ENCODE assay signal across 8 mouse cellular contexts in the genomic region with DNA sequence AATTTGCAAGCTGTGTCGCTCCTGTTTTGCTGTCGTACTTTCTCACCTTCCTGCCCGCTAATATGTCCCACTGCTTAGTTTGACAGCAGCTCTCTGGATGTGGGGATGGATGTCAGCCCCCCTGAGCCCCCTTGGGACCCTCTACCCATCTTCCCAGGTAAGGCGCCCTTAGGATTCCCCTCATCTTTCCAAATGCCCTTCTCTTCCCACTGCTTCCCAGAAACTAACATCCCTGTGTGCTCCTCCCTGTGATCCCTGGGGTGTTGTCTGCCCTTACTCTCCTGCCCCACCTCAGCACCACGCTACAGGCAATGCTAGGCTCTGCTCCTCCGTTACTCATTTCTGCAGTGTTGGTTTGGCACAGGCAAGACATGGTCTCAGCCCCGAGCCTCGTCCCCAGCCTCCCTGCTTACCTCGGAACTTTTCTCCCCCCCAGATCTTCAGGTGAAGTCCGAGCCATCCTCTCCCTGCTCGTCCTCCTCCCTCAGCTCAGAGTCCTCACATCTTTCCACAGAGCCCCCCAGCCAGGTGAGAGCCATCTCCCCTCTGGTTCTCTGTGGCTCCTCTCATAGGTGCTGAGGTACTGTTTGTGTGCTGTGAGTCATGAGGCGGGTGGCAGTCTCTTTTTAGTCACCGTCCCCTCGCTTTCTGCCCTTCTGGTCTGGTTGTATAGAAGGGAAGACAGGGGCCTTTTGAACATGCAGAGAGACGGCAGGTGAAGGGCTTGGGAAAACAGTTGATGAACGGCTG. TPM values are rescaled to one million over a fixed set of nuclear protein-coding genes. Genes with fewer than 3 reads are reported as not detected.
DNase-seq lines count a peak whose midpoint lies in the region; ATAC-seq and TF ChIP-seq lines count a peak whose summit lies in the region.

No protein-coding gene starts in this region.

- no peak for TF ChIP-seq RAD21 in CH12.LX (IDR thresholded peaks at IDR 0.05; ENCODE audit: low read depth, low read length)

- H3K79me2 ChIP-seq in CH12.LX (replicated peaks; ENCODE audit: control insufficient read depth, extremely low read depth, insufficient read depth, poor library complexity, severe bottlenecking): no peaks in the 10 kb centered on the region; the same call in 1 of the 2 replicates

- no peak for ATAC-seq in cerebellum, adult (ENCODE audit: insufficient number of reproducible peaks, low FRiP score, low TSS enrichment)
- no peak for ATAC-seq in forebrain, embryonic 14.5 days
- no peak for ATAC-seq in liver, embryonic 12.5 days

- H3K4me2 ChIP-seq in CH12.LX (ENCODE audit: insufficient read depth, low read depth, poor library complexity, severe bottlenecking): peak overlapping the region; percentile 85
- H3K4me2 ChIP-seq in forebrain, embryonic 14.5 days (ENCODE audit: low read length): peak overlapping the region; percentile 86
- peak overlapping the region; percentile 94 for H3K4me2 ChIP-seq in liver, embryonic 12.5 days

- peak overlapping the region in 1 of 3 experiments; percentile 94 for H3K4me3 ChIP-seq in CH12.LX (replicated peaks in 1 of 3; ENCODE audit: low read depth in 2 of 3, low read length in 2 of 3, poor library complexity in 1 of 3)
- peak overlapping the region; percentile 98; the same call in 1 of the 2 replicates for H3K4me3 ChIP-seq in forebrain, embryonic 14.5 days (ENCODE audit: low read depth, low read length)
- H3K4me3 ChIP-seq in liver, embryonic 12.5 days: peak overlapping the region; percentile 95

- TF ChIP-seq EP300 in CH12.LX (IDR thresholded peaks at IDR 0.05; ENCODE audit: low read length): no peak

- TF ChIP-seq CTCF in CH12.LX (conservative IDR thresholded peaks at IDR 0.05 in 1 of 2, IDR thresholded peaks at IDR 0.05 in 1 of 2; ENCODE audit: low read depth in 2 of 2, low read length in 2 of 2): no peak

- H3K27ac ChIP-seq in CH12.LX (ENCODE audit: insufficient read depth, low read depth): no peak overlapping the region
- no peak overlapping the region for H3K27ac ChIP-seq in forebrain, embryonic 14.5 days (ENCODE audit: low read depth, low read length)
- 0 out of 2 replicates have a peak overlapping the region, but pooled peaks have one; percentile 72 for H3K27ac ChIP-seq in liver, embryonic 12.5 days

- H3K4me1 ChIP-seq in CH12.LX (ENCODE audit: control insufficient read depth in 1 of 2, insufficient read depth in 2 of 2): peaks cover 16 to 45% of the 10 kb centered on the region in 2 experiments
- peaks cover 14% of the 10 kb centered on the region for H3K4me1 ChIP-seq in forebrain, embryonic 14.5 days (ENCODE audit: control insufficient read depth, insufficient read depth, low read length)
- H3K4me1 ChIP-seq in liver, embryonic 12.5 days: peaks cover 40% of the 10 kb centered on the region

- peak; percentile 23 for DNase-seq in cerebellum, adult 8-10 months
- no peak for DNase-seq in CH12.LX (ENCODE audit: extremely low read depth)
- no peak for DNase-seq in forebrain, embryonic 14.5 days (ENCODE audit: low spot score)
- DNase-seq in thymus, postnatal 14 days: no peak
- DNase-seq in urinary bladder, postnatal 14 days (ENCODE audit: low spot score): no peak
- DNase-seq in gastrocnemius, postnatal 25 days: no peak

- dilution Hi-C loops in CH12.LX (cut with MboI; ENCODE audit: extremely low pct_ligation_motif_present, extremely low pct_unique_long_range_greater_than_20kb, low sequenced_read_pairs): no loop called here

- no peaks in the 10 kb centered on the region for H3K9me3 ChIP-seq in CH12.LX (replicated peaks; ENCODE audit: low read length)
- H3K9me3 ChIP-seq in forebrain, embryonic 14.5 days (replicated peaks; ENCODE audit: control insufficient read depth, low read length): no peaks in the 10 kb centered on the region
- no peaks in the 10 kb centered on the region for H3K9me3 ChIP-seq in liver, embryonic 12.5 days (replicated peaks)

- no peak for TF ChIP-seq POLR2A in CH12.LX (IDR thresholded peaks at IDR 0.05; ENCODE audit: low read depth, low read length)

- H3K36me3 ChIP-seq in CH12.LX (replicated peaks in 1 of 2; ENCODE audit: control insufficient read depth in 1 of 2, insufficient read depth in 1 of 2, low read length in 1 of 2): peaks cover 38 to 59% of the 10 kb centered on the region in 2 experiments
- peaks cover 44% of the 10 kb centered on the region for H3K36me3 ChIP-seq in forebrain, embryonic 14.5 days (ENCODE audit: control insufficient read depth, insufficient read depth, low read length)
- H3K36me3 ChIP-seq in liver, embryonic 12.5 days: peaks cover 50% of the 10 kb centered on the region

- in situ Hi-C loops in CH12.LX (cut with MboI; ENCODE audit: low pct_ligation_motif_present, low pct_unique_long_range_greater_than_20kb, low sequenced_read_pairs): no loop called here

- H3K27me3 ChIP-seq in CH12.LX (replicated peaks): peaks cover 9% of the 10 kb centered on the region
- no peaks in the 10 kb centered on the region for H3K27me3 ChIP-seq in forebrain, embryonic 14.5 days (replicated peaks; ENCODE audit: control insufficient read depth, insufficient read depth, low read length)
- H3K27me3 ChIP-seq in liver, embryonic 12.5 days (replicated peaks): no peaks in the 10 kb centered on the region

- no peak overlapping the region; the same call in 1 of the 2 replicates for H3K9ac ChIP-seq in CH12.LX (ENCODE audit: insufficient read depth, low read depth)
- peak overlapping the region; percentile 98 for H3K9ac ChIP-seq in forebrain, embryonic 14.5 days (ENCODE audit: low read length)
- H3K9ac ChIP-seq in liver, embryonic 12.5 days: peak overlapping the region; percentile 86

- WGBS in forebrain, embryonic 14.5 days: 85% methylated on average over 16 of the region's 16 CpGs
- 81% methylated on average over 16 of the region's 16 CpGs for WGBS in liver, embryonic 12.5 days (ENCODE audit: insufficient replicate concordance)

TF ChIP-seq in CH12.LX, 34 proteins besides CTCF, POLR2A, EP300 and RAD21:
- TF ChIP-seq MAX (IDR thresholded peaks at IDR 0.05; ENCODE audit: low read length) (no peak), ELF1 (IDR thresholded peaks at IDR 0.05; ENCODE audit: low read depth, low read length) (no peak), SMC3 (IDR thresholded peaks at IDR 0.05; ENCODE audit: low read depth, low read length) (no peak), ZMIZ1 (IDR thresholded peaks at IDR 0.05; ENCODE audit: low read depth, low read length) (no peak), E2F4 (IDR thresholded peaks at IDR 0.05; ENCODE audit: insufficient replicate concordance, low read depth, low read length) (no peak), PAX5 (IDR thresholded peaks at IDR 0.05; ENCODE audit: low read length) (no peak)

RNA-seq across cellular contexts. Expression of a gene that starts 1.4 kb away (rescaled TPM):
- 34.3 and 34.5 TPM in 2 replicates for total RNA-seq in CH12.LX (2012; rRNA removed)
- 18.9 and 20.2 TPM in 2 replicates for total RNA-seq in CH12.LX (2014; rRNA removed)
- 54.3 and 59.6 TPM in 2 replicates for polyA plus RNA-seq in CH12.LX (2012; ENCODE audit: insufficient read length, low read depth)
- 75.0 and 90.9 TPM in 2 replicates for polyA plus RNA-seq in forebrain, embryonic 14.5 days (2014; fragmentation: Nextera tagmentation; extraction: Ambion mirVana)
- polyA plus RNA-seq in liver, embryonic 12.5 days (2016; fragmentation: Nextera tagmentation; extraction: Ambion mirVana): 37.0 and 37.3 TPM in 2 replicates
- total RNA-seq in gastrocnemius, postnatal 25 days (2021): 1 to 10 TPM; 7.1 to 7.2 TPM

RNA-seq across cellular contexts. Expression of a gene that starts 3.8 kb away (rescaled TPM):
- 5.5 and 6.8 TPM in 2 replicates for total RNA-seq in CH12.LX (2012; rRNA removed)
- 6.8 and 8.2 TPM in 2 replicates for total RNA-seq in CH12.LX (2014; rRNA removed)
- 5.6 and 6.2 TPM in 2 replicates for polyA plus RNA-seq in CH12.LX (2012; ENCODE audit: insufficient read length, low read depth)
- polyA plus RNA-seq in forebrain, embryonic 14.5 days (2014; fragmentation: Nextera tagmentation; extraction: Ambion mirVana): 12.6 and 14.9 TPM in 2 replicates
- polyA plus RNA-seq in liver, embryonic 12.5 days (2016; fragmentation: Nextera tagmentation; extraction: Ambion mirVana): 6.7 and 7.1 TPM in 2 replicates
- 1 to 10 TPM; 5.9 to 7.0 TPM for total RNA-seq in gastrocnemius, postnatal 25 days (2021)

RNA-seq across cellular contexts. Expression of a gene that starts 19.0 kb away (rescaled TPM):
- not detected in 2 replicates for total RNA-seq in CH12.LX (2012; rRNA removed)
- total RNA-seq in CH12.LX (2014; rRNA removed): not detected in 2 replicates
- not detected in 2 replicates for polyA plus RNA-seq in CH12.LX (2012; ENCODE audit: insufficient read length, low read depth)
- polyA plus RNA-seq in forebrain, embryonic 14.5 days (2014; fragmentation: Nextera tagmentation; extraction: Ambion mirVana): 5.0 and 5.5 TPM in 2 replicates
- polyA plus RNA-seq in liver, embryonic 12.5 days (2016; fragmentation: Nextera tagmentation; extraction: Ambion mirVana): not detected in 2 replicates
- total RNA-seq in gastrocnemius, postnatal 25 days (2021): 1 to 10 TPM in 1 of 2 experiments, under 1 TPM in 1; 0.35 to 1.5 TPM

RNA-seq across cellular contexts. Expression of a gene that starts 20.0 kb away (rescaled TPM):
- 0.76 and 1.9 TPM in 2 replicates for total RNA-seq in CH12.LX (2012; rRNA removed)
- 0.24 TPM in 1 of 2 replicates, not detected in the other for total RNA-seq in CH12.LX (2014; rRNA removed)
- 0.60 and 0.84 TPM in 2 replicates for polyA plus RNA-seq in CH12.LX (2012; ENCODE audit: insufficient read length, low read depth)
- polyA plus RNA-seq in forebrain, embryonic 14.5 days (2014; fragmentation: Nextera tagmentation; extraction: Ambion mirVana): 23.8 and 24.6 TPM in 2 replicates
- polyA plus RNA-seq in liver, embryonic 12.5 days (2016; fragmentation: Nextera tagmentation; extraction: Ambion mirVana): 13.7 and 13.9 TPM in 2 replicates
- 10 to 100 TPM; 37.2 to 43.0 TPM for total RNA-seq in gastrocnemius, postnatal 25 days (2021)

RNA-seq across cellular contexts. Expression of a gene that starts 22.0 kb away (rescaled TPM):
- total RNA-seq in CH12.LX (2012; rRNA removed): not detected in 2 replicates
- not detected in 2 replicates for total RNA-seq in CH12.LX (2014; rRNA removed)
- not detected in 2 replicates for polyA plus RNA-seq in CH12.LX (2012; ENCODE audit: insufficient read length, low read depth)
- polyA plus RNA-seq in forebrain, embryonic 14.5 days (2014; fragmentation: Nextera tagmentation; extraction: Ambion mirVana): 0.04 and 0.10 TPM in 2 replicates
- 0.04 and 0.05 TPM in 2 replicates for polyA plus RNA-seq in liver, embryonic 12.5 days (2016; fragmentation: Nextera tagmentation; extraction: Ambion mirVana)
- total RNA-seq in gastrocnemius, postnatal 25 days (2021): 10 to 100 TPM; 38.3 to 50.5 TPM
